Mouse (Mus musculus) brain, embryonic 14.5 days (tissue): ENCODE measurements around the gene Abcb6. TPM values are rescaled to one million over a fixed set of nuclear protein-coding genes. Genes with fewer than 3 reads are reported as not detected.

Source experiments
- DNase-seq: peaks from one replicate; pipeline ENCODE4 v3.0.0-alpha.2; 2011; ENCODE audit warnings: low read depth
- CTCF ChIP-seq: fragments of 200-500 bp; IDR thresholded peaks from 2 replicates; pipeline ENCODE4 v1.5.1; 2012; ENCODE audit warnings: inconsistent platforms, mild to moderate bottlenecking, moderate library complexity, borderline replicate concordance; ENCODE audit not compliant: insufficient read depth, insufficient read length; ENCODE audit errors: extremely low read depth
- POLR2A ChIP-seq: fragments of 200-500 bp; IDR thresholded peaks from 2 replicates; pipeline ENCODE4 v1.6.1; 2012; ENCODE audit warnings: mild to moderate bottlenecking, inconsistent platforms, borderline replicate concordance; ENCODE audit not compliant: poor library complexity, insufficient read depth, insufficient read length, severe bottlenecking; ENCODE audit errors: extremely low read depth
- polyA plus RNA-seq: library from polyadenylated mRNA; depleted of rRNA; stranded (reverse); fragments of >200 nt; gene quantifications from 2 replicates; pipeline ENCODE4 v1.2.3, GENCODE M21; 2012

Abcb6 gene
- polyA plus RNA-seq, 1 experiment = 32.6 TPM

DNA sequence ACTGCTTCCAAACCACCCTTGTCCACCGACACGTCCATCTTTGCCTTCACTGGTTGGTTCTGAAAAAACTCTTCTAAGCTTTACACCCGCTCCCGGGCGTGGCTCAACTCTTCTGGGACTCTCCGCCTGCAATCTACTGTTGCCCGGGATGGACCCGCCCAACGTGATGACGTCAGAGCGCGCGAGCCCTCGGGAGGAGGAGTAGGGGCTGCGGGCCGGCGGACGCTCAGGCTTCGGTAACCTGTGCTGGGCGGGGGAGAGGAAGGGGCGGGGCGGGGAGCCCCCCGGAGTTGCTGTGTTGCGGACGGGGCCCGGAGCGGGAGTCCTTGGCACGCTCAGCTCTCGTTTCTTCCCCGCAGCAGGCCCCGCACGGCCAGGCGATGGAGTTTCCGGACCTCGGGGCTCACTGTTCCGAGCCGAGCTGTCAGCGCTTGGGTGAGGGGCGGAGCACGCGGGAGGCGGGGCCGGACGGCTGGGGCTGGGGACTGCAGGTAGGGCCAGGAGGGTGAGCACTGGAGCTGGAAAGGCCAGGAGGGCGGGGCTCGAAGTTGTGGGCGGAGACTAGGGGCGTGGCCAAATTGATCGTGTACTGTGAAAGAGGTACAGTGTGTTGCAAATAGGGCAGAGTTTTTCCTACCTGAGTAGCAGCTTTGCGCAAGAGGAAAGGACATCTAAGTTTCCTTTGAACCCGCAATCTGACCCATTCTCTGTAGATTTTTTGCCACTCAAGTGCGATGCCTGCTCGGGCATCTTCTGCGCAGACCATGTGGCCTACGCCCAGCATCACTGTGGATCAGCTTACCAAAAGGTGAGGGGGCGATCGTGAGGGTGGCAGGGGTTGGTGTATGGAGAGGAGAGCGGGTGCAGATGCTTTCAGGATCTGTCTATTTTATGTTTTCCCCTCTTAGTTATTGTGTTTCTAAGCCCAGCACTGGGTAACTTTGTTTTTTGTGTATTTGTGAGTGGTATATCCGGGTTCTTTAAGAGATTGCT is 11.4 kb downstream of the Abcb6 start, which contains the start of gene Zfand2b:
TSS of gene Zfand2b (plus strand) at position 175 of the 993 bp plus-strand sequence.
- TF ChIP-seq POLR2A (peak; percentile 37; the same call in 1 of the 2 replicates), CTCF (no peak)
- peak; percentile 97 for DNase-seq

DNA sequence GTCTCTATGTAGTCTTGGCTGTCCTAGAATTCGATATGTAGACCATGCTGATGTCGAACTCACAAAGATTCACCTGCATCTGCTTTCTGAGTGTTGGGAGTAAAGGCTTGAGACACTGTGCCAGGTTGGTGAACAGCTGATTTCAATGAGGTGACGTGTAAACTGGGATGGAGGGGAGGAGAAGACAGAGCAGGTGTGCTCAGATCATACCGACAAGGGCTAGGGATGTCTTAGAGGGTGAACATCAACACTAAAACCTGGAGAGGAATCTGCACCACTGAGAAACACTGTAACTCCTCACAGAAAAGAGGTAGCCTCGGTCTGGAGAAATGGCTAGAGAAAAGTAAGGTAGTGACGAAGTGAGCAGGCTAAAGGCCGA is 12.1 kb downstream of the Abcb6 start:
- TF ChIP-seq CTCF (no peak), POLR2A (no peak)
- no peak for DNase-seq

DNA sequence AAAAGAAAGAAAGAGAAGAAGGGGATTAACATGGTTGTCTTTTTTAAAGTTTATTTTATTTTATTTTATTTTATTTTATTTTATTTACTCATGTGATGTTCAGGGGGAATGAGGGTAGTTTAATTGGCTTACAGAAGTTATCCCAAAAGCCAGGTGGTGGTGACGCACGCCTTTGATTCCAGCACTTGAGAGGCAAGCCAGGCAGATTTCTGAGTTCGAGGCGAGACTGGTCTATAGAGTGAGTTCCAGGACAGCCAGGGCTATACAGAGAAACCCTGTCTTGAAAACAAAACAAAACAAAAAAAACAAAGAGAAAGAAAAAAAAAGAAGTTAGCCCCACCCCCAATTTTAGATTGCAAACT is 20.0 kb downstream of the Abcb6 start:
- DNase-seq = no peak
- no peak for TF ChIP-seq CTCF
- no peak for TF ChIP-seq POLR2A

- no peak for TF ChIP-seq POLR2A
- no peak for TF ChIP-seq CTCF
Measured at GRCm38 (mm10) chr1:75159540-75160255, 20.5 kb downstream of the Abcb6 start.

DNA sequence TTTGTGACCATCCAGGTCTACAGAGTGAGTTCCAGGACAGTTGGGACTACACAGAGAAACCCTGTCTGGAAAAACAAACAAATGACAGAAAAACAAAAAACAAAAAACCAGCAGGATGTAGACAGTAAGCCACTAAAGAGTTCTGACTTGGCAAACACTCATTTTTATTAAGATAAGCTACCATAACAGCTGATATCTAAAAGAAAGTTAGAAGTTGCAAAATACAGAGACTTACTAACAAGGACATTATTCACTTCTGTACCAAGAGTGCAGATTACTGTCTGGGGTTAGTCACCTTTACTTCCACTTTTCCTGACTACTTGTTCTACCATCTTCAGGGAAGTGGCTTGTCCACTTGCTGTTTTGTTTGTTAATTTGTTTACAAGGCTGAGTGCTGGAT is 21.2 kb downstream of the Abcb6 start:
- no peak for TF ChIP-seq POLR2A
- TF ChIP-seq CTCF = no peak

More at GRCm38 (mm10) chr1:75159540-75160255, 20.5 kb downstream of the Abcb6 start:
- no peak for DNase-seq

DNA sequence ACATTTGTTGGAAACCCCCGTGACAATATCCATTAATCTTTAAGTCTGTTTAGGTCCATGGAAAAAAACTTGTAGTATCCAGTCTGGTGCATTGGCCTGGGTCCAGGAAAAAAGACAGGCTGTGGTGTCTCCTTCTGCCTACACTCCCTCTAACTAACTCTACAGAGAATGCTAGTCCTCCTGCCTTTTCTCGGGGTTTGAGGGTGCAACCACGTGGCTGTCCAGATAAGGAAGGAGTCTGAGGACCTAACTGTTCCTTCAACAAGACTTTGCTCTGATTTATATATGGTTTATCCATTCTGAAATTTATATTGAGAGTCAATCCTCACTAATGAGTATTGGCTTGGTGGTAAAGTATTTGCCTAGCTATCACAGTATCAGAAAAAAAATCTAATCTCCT is 24.4 kb downstream of the Abcb6 start:
- no peak for TF ChIP-seq POLR2A
- DNase-seq = no peak

More for the DNA sequence above, 21.2 kb downstream of the Abcb6 start:
- no peak for DNase-seq

DNA sequence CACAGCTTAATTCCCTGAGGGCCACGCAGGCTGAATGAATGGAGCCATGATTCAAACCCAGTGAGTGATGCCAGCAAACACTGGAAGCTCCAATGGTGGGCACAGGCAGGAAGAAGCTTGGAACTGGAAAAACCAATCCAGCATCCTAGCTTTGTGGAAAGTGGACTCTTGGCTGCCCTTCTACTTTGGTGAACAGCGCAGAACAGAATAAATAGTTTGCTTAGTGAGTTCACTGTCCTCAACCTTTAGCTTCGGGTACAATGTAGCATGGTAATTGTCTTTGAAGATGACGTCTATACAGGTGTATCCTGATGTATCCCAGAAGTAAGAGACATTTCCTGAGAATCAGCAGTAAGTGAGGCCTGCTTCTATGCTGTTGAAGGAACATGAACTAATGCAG is 31.5 kb downstream of the Abcb6 start:
- DNase-seq = no peak
- TF ChIP-seq POLR2A (no peak), CTCF (no peak)

GRCm38 (mm10) chr1:75147411-75148135 is 32.6 kb downstream of the Abcb6 start:
- no peak for DNase-seq
- TF ChIP-seq POLR2A = no peak
- no peak for TF ChIP-seq CTCF

DNA sequence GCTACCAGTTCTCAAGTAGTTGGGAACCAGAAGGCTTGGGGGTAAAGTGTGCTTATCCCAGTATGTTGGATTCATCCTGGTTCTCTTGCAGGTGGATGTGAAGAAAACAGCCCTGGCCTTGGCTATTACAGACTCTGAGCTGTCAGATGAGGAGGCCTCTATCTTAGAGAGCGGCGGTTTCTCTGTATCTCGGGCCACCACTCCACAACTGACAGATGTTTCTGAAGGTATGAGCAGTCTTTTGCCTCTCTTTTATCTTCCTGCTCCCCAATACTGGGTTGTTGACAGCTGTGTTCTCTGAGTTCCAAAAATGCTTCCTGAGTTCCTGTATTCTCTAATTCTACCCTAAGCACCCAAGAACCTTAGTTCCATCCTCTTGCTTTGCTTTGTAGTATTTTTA is 34.6 kb downstream of the Abcb6 start:
- no peak for DNase-seq
- TF ChIP-seq POLR2A = no peak
- TF ChIP-seq CTCF = no peak

DNA sequence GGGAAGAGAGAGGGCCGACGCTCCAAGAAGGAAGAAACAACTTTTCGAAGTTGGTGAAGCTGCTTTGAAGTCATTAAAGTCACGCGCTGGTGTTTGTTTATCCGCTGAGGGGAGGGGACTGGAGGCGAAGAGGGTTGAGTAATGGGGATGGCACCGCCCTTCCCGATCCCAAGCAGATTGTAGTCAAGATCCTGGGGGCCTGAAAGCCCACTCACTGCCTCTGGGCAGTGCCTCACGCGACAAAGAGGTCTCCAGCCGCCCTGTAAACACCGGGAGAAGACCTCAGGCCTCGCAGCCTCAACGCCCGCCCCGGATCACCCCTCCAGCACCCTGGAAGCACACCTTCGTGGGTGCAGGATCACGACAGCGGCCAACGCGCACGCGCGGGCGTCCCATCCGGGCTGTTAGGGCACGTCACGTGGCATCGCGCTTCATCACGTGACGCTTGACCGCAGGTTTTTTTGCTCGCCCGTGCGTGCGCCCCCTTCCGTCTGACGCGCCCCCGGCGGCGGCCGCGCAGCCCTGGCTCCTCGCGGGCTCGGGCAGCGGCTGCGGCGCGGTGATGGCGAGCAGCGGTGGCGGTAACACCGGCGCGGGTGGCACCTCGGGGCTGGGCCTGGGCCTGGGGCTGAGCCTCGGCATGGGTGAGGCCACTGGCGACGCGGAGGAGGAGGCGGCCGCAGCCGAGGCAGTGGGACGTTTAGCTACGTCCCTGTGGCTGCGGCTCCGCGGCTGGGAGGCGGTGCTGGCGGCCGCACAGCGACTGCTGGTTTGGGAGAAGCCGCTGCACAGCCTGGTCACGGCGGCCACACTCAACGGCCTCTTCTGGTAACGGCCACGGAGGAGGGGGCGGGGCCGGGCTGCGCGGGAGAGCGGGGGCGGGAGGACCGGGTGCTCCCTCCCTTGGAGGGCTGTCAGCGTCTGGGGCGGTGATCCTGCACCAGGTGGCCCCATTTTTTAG is 37.6 kb downstream of the Abcb6 start, which contains the start of the genes Cnppd1 and Retreg2:
TSS of gene Cnppd1 (minus strand) at position 411 of the 961 bp plus-strand sequence.
TSS of gene Retreg2 (plus strand) at position 478 of the 961 bp plus-strand sequence.
- peak; percentile 98 for DNase-seq
- peak; percentile 95 for TF ChIP-seq POLR2A
- TF ChIP-seq CTCF = peak; percentile 60; the same call in 1 of the 2 replicates
